32 mouse cellular contexts compared by ENCODE assay signal in genomic region chr2:148425709-148426382, GRCm38 (mm10). TPM values are rescaled to one million over a fixed set of nuclear protein-coding genes. Genes with fewer than 3 reads are reported as not detected.
DNase-seq lines count a peak whose midpoint lies in the region; ATAC-seq and TF ChIP-seq lines count a peak whose summit lies in the region.
"Had no signal": no experiment of that assay in that cellular context is flagged by ENCODE, and none has a peak within 500 bp of the region (broad histone marks: within the 10 kb centered on the region; RNA-seq: fewer than 3 reads in every experiment).

No protein-coding gene starts in this region.

- H3K4me2 ChIP-seq in CH12.LX (ENCODE audit: insufficient read depth, low read depth, poor library complexity, severe bottlenecking): no peak overlapping the region
- H3K4me2 ChIP-seq in midbrain, embryonic 16.5 days (ENCODE audit: low read length): no peak overlapping the region
- H3K4me2 ChIP-seq: embryonic facial prominence, embryonic 15.5 days; forebrain, embryonic 12.5 days; hindbrain, embryonic 13.5 days; limb, embryonic 12.5 days; liver, embryonic 15.5 days; lung, embryonic 14.5 days; midbrain, embryonic 12.5 days; stomach, embryonic 15.5 days had no signal

- H3K9ac ChIP-seq in CH12.LX (ENCODE audit: insufficient read depth, low read depth): no peak overlapping the region
- H3K9ac ChIP-seq in midbrain, embryonic 16.5 days (ENCODE audit: low read depth, low read length): no peak overlapping the region
- H3K9ac ChIP-seq: embryonic facial prominence, embryonic 15.5 days; forebrain, embryonic 12.5 days; forebrain, postnatal 0 days; hindbrain, embryonic 13.5 days; limb, embryonic 12.5 days; liver, embryonic 15.5 days; lung, embryonic 14.5 days; midbrain, embryonic 12.5 days; stomach, embryonic 15.5 days had no signal

- no peak for TF ChIP-seq CTCF in spleen, adult 2 months (IDR thresholded peaks at IDR 0.05; ENCODE audit: extremely low read depth, insufficient read depth, insufficient read length, insufficient replicate concordance)
- TF ChIP-seq CTCF in CH12.LX (conservative IDR thresholded peaks at IDR 0.05 in 1 of 2, IDR thresholded peaks at IDR 0.05 in 1 of 2; ENCODE audit: low read depth in 2 of 2, low read length in 2 of 2): no peak

- no peak for TF ChIP-seq POLR2A in spleen, adult 2 months (IDR thresholded peaks at IDR 0.05; ENCODE audit: low read depth, low read length)
- no peak for TF ChIP-seq POLR2A in CH12.LX (IDR thresholded peaks at IDR 0.05; ENCODE audit: low read depth, low read length)

- ATAC-seq in megakaryocyte progenitor cell, adult 5-6 weeks (replicated peaks; ENCODE audit: poor library complexity): peak; percentile 35; the same call in 1 of the 2 replicates
- ATAC-seq in midbrain, embryonic 16.5 days: no peak
- ATAC-seq: forebrain, postnatal 0 days; intestine, embryonic 16.5 days; Patski had no signal

- peaks cover 11% of the 10 kb centered on the region; the same call in 1 of the 2 replicates for H3K4me1 ChIP-seq in spleen, adult 2 months (ENCODE audit: control insufficient read depth, insufficient read depth, insufficient read length)
- peaks cover 3 to 63% of the 10 kb centered on the region in 2 experiments; a peak in 3 of 4 replicates for H3K4me1 ChIP-seq in CH12.LX (ENCODE audit: control insufficient read depth in 1 of 2, insufficient read depth in 2 of 2)
- no peaks in the 10 kb centered on the region for H3K4me1 ChIP-seq in midbrain, embryonic 16.5 days (ENCODE audit: control insufficient read depth, insufficient read depth, low read length)
- H3K4me1 ChIP-seq: embryonic facial prominence, embryonic 15.5 days; forebrain, embryonic 12.5 days; hindbrain, embryonic 13.5 days; limb, embryonic 12.5 days; liver, embryonic 15.5 days; midbrain, embryonic 12.5 days had no signal

- no peaks in the 10 kb centered on the region for H3K27me3 ChIP-seq in spleen, adult 2 months (ENCODE audit: control insufficient read depth, insufficient read depth, low read length)
- H3K27me3 ChIP-seq in CH12.LX (replicated peaks): no peaks in the 10 kb centered on the region
- no peaks in the 10 kb centered on the region for H3K27me3 ChIP-seq in midbrain, embryonic 16.5 days (ENCODE audit: control insufficient read depth, insufficient read depth, low read depth, low read length)
- H3K27me3 ChIP-seq: embryonic facial prominence, embryonic 15.5 days; forebrain, embryonic 12.5 days; hindbrain, embryonic 13.5 days; limb, embryonic 12.5 days; liver, embryonic 15.5 days; midbrain, embryonic 12.5 days; Patski; stomach, embryonic 15.5 days had no signal

- H3K27ac ChIP-seq in spleen, adult 2 months (ENCODE audit: insufficient read depth, low read length): peak overlapping the region; percentile 24; the same call in 1 of the 2 replicates
- H3K27ac ChIP-seq in CH12.LX (ENCODE audit: insufficient read depth, low read depth): no peak overlapping the region
- H3K27ac ChIP-seq in midbrain, embryonic 16.5 days (ENCODE audit: low read length): no peak overlapping the region
- H3K27ac ChIP-seq: embryonic facial prominence, embryonic 10.5 days; embryonic facial prominence, embryonic 15.5 days; forebrain, embryonic 12.5 days; hindbrain, embryonic 13.5 days; left cerebral cortex, adult 2 months; limb, embryonic 12.5 days; liver, embryonic 15.5 days; midbrain, embryonic 12.5 days; stomach, embryonic 15.5 days had no signal

- dilution Hi-C loops in CH12.LX (cut with MboI; ENCODE audit: extremely low pct_ligation_motif_present, extremely low pct_unique_long_range_greater_than_20kb, low sequenced_read_pairs): no loop called here

- WGBS in spleen, adult 2 months: 24% methylated on average over 5 of the region's 5 CpGs
- 87% methylated on average over 5 of the region's 5 CpGs for WGBS in midbrain, embryonic 16.5 days

- intact Hi-C loops in heart, postnatal 25 days (cut with DNase I): no loop called here

- H3K36me3 ChIP-seq in spleen, adult 2 months (ENCODE audit: control insufficient read depth, insufficient read depth, low read length): no peaks in the 10 kb centered on the region
- H3K36me3 ChIP-seq in CH12.LX (replicated peaks in 1 of 2; ENCODE audit: control insufficient read depth in 1 of 2, insufficient read depth in 1 of 2, low read length in 1 of 2): no peaks in the 10 kb centered on the region
- H3K36me3 ChIP-seq in midbrain, embryonic 16.5 days (ENCODE audit: control insufficient read depth, insufficient read depth, low read length): no peaks in the 10 kb centered on the region
- H3K36me3 ChIP-seq: embryonic facial prominence, embryonic 10.5 days; embryonic facial prominence, embryonic 15.5 days; forebrain, embryonic 12.5 days; hindbrain, embryonic 13.5 days; limb, embryonic 12.5 days; liver, embryonic 15.5 days; midbrain, embryonic 12.5 days; stomach, embryonic 15.5 days had no signal

- in situ Hi-C loops in CH12.LX (cut with MboI; ENCODE audit: low pct_ligation_motif_present, low pct_unique_long_range_greater_than_20kb, low sequenced_read_pairs): no loop called here

- TF ChIP-seq RAD21 in CH12.LX (IDR thresholded peaks at IDR 0.05; ENCODE audit: low read depth, low read length): no peak

- H3K4me3 ChIP-seq in spleen, adult 2 months (ENCODE audit: extremely low read depth, insufficient read depth, insufficient read length): no peak overlapping the region
- no peak overlapping the region for H3K4me3 ChIP-seq in CH12.LX (replicated peaks in 1 of 3; ENCODE audit: low read depth in 2 of 3, low read length in 2 of 3, poor library complexity in 1 of 3)
- H3K4me3 ChIP-seq in midbrain, embryonic 16.5 days (ENCODE audit: low read depth, low read length): no peak overlapping the region
- H3K4me3 ChIP-seq: embryonic facial prominence, embryonic 10.5 days; embryonic facial prominence, embryonic 15.5 days; forebrain, embryonic 12.5 days; hindbrain, embryonic 13.5 days; left cerebral cortex, adult 2 months; limb, embryonic 12.5 days; liver, embryonic 15.5 days; megakaryocyte, embryonic 14.5 days; midbrain, embryonic 12.5 days; stomach, embryonic 15.5 days had no signal

- peak in 1 of 2 experiments; percentile 64 for DNase-seq in spleen, adult 2 months (ENCODE audit: low read depth in 1 of 2, low spot score in 2 of 2)
- DNase-seq in spleen, adult 12 weeks (ENCODE audit: low spot score): no peak
- DNase-seq in CH12.LX (ENCODE audit: extremely low read depth): peak; percentile 58
- no peak for DNase-seq in heart, postnatal 25 days (ENCODE audit: low spot score)
- no peak for DNase-seq in embryo, embryonic 10.5 days (ENCODE audit: low spot score)
- DNase-seq: adrenal gland, postnatal 25 days; cerebellum, adult 11-12 months; cerebellum, postnatal 10 days; forebrain, postnatal 0 days; gastrocnemius, postnatal 10 days; heart, postnatal 14 days; kidney, postnatal 25 days; lung, embryonic 14.5 days; retina, postnatal 1 day; right cerebral cortex, postnatal 14 days; spleen, adult 18-20 months had no signal

- H3K9me3 ChIP-seq in CH12.LX (replicated peaks; ENCODE audit: low read length): no peaks in the 10 kb centered on the region
- H3K9me3 ChIP-seq in midbrain, embryonic 16.5 days (replicated peaks; ENCODE audit: control insufficient read depth, low read length, poor library complexity, severe bottlenecking): no peaks in the 10 kb centered on the region
- H3K9me3 ChIP-seq: embryonic facial prominence, embryonic 10.5 days; embryonic facial prominence, embryonic 15.5 days; forebrain, embryonic 12.5 days; hindbrain, embryonic 13.5 days; limb, embryonic 12.5 days; liver, embryonic 15.5 days; megakaryocyte, embryonic 14.5 days; midbrain, embryonic 12.5 days; stomach, embryonic 15.5 days had no signal

- no peaks in the 10 kb centered on the region for H3K79me2 ChIP-seq in CH12.LX (replicated peaks; ENCODE audit: control insufficient read depth, extremely low read depth, insufficient read depth, poor library complexity, severe bottlenecking)

- no peak for TF ChIP-seq EP300 in CH12.LX (IDR thresholded peaks at IDR 0.05; ENCODE audit: low read length)

TF ChIP-seq in CH12.LX, 34 proteins besides CTCF, POLR2A, EP300 and RAD21:
- TF ChIP-seq MYC (IDR thresholded peaks at IDR 0.05; ENCODE audit: low read depth, low read length): no peak
- peak; percentile 74 for TF ChIP-seq MEF2A (IDR thresholded peaks at IDR 0.05; ENCODE audit: borderline replicate concordance, low read depth, low read length)
- peak; percentile 31; the same call in 1 of the 2 replicates for TF ChIP-seq USF1 (IDR thresholded peaks at IDR 0.05; ENCODE audit: low read depth, low read length)
- TF ChIP-seq BHLHE40 (IDR thresholded peaks at IDR 0.05; ENCODE audit: low read depth, low read length): peak; percentile 55

RNA-seq across cellular contexts. Expression of gene Cd93, which starts 17.5 kb away (rescaled TPM):
- 7.2 and 7.5 TPM in 2 replicates for polyA plus RNA-seq in spleen, adult 2 months (2012; rRNA removed)
- total RNA-seq in CH12.LX (2012; rRNA removed) (0.04 and 0.08 TPM in 2 replicates), CH12.LX (2014; rRNA removed) (0.08 TPM in 2 replicates)
- 0.07 TPM in 1 of 2 replicates, not detected in the other for polyA plus RNA-seq in CH12.LX (2012; ENCODE audit: insufficient read length, low read depth)
- total RNA-seq in megakaryocyte progenitor cell, adult 5-6 weeks (2015): 102 and 116 TPM in 2 replicates
- 126 and 132 TPM in 2 replicates for total RNA-seq in megakaryocyte progenitor cell, adult 5-6 weeks (2017)
- 7.2 and 7.4 TPM in 2 replicates for polyA plus RNA-seq in midbrain, embryonic 16.5 days (2015; fragmentation: Nextera tagmentation; extraction: Ambion mirVana)
- total RNA-seq in heart, postnatal 25 days (2021): 10 to 100 TPM; 70.2 to 74.9 TPM
- total RNA-seq: MEL had no signal

RNA-seq across cellular contexts. Expression of gene Thbd, which starts 17.9 kb away (rescaled TPM):
- 39.1 and 44.9 TPM in 2 replicates for polyA plus RNA-seq in spleen, adult 2 months (2012; rRNA removed)
- total RNA-seq in CH12.LX (2012; rRNA removed) (not detected in 2 replicates), CH12.LX (2014; rRNA removed) (not detected in 2 replicates)
- polyA plus RNA-seq in CH12.LX (2012; ENCODE audit: insufficient read length, low read depth): not detected in 2 replicates
- total RNA-seq in megakaryocyte progenitor cell, adult 5-6 weeks (2015): 12.0 and 13.8 TPM in 2 replicates
- total RNA-seq in megakaryocyte progenitor cell, adult 5-6 weeks (2017): 11.4 and 11.7 TPM in 2 replicates
- polyA plus RNA-seq in midbrain, embryonic 16.5 days (2015; fragmentation: Nextera tagmentation; extraction: Ambion mirVana): 8.2 and 10.0 TPM in 2 replicates
- 10 to 100 TPM; 41.8 to 57.1 TPM for total RNA-seq in heart, postnatal 25 days (2021)
- total RNA-seq: MEL had no signal
- polyA plus RNA-seq: Patski had no signal

RNA-seq across cellular contexts. Expression of gene Sstr4, which starts 30.7 kb away (rescaled TPM):
- 0.26 and 1.2 TPM in 2 replicates for polyA plus RNA-seq in spleen, adult 2 months (2012; rRNA removed)
- total RNA-seq in CH12.LX (2012; rRNA removed): not detected in 2 replicates
- total RNA-seq in CH12.LX (2014; rRNA removed): not detected in 2 replicates
- not detected in 2 replicates for polyA plus RNA-seq in CH12.LX (2012; ENCODE audit: insufficient read length, low read depth)
- not detected in 2 replicates for total RNA-seq in megakaryocyte progenitor cell, adult 5-6 weeks (2015)
- total RNA-seq in megakaryocyte progenitor cell, adult 5-6 weeks (2017): 0.29 TPM in 1 of 2 replicates, not detected in the other
- polyA plus RNA-seq in midbrain, embryonic 16.5 days (2015; fragmentation: Nextera tagmentation; extraction: Ambion mirVana): 4.3 and 4.4 TPM in 2 replicates
- total RNA-seq in heart, postnatal 25 days (2021): 1 to 10 TPM; 1.0 to 1.2 TPM
- total RNA-seq: adrenal gland, postnatal 25 days; liver, adult 2 months; MEL had no signal
- polyA plus RNA-seq: liver, adult 2 months; liver, embryonic 15.5 days; Patski had no signal

Comparison
In these comparisons a context has a peak if more than half of its experiments do, and no peak if none do; other contexts are left out.
1. RNA of gene Cd93, which starts 17.5 kb away (total RNA-seq): 102 to 132 TPM in megakaryocyte progenitor cell, adult 5-6 weeks and 70.2 to 74.9 TPM in heart, postnatal 25 days; 0.04 to 0.08 TPM in CH12.LX; every median in the first group is over 10 times any median in the second.
2. RNA of gene Thbd, which starts 17.9 kb away (total RNA-seq): 41.8 to 57.1 TPM in heart, postnatal 25 days and 11.4 to 13.8 TPM in megakaryocyte progenitor cell, adult 5-6 weeks; not detected in CH12.LX; every median in the first group is over 10 times any median in the second.